Mouse (Mus musculus) MEL (cell line): Measurements from ENCODE around the gene Gm20388.

Experiments used
- CTCF ChIP-seq, 3 experiments: IDR thresholded peaks in 2 of 3; conservative IDR thresholded peaks in 1 of 3; 2 replicates each; pipeline ENCODE4 v1.5.1; 2011 to 2012; ENCODE audit warnings: low read length in 3 of 3, low read depth in 2 of 3, mild to moderate bottlenecking in 2 of 3, improper control_type of control experiment in 1 of 3, inconsistent platforms in 1 of 3, mixed read lengths in 1 of 3, moderate library complexity in 1 of 3; ENCODE audit not compliant: control insufficient read depth in 1 of 3, insufficient read depth in 1 of 3, poor library complexity in 1 of 3, severe bottlenecking in 1 of 3
- E2F4 ChIP-seq: IDR thresholded peaks from 2 replicates; pipeline ENCODE4 v1.6.1; 2011; ENCODE audit warnings: low read depth, low read length, improper control_type of control experiment, borderline replicate concordance
- HCFC1 ChIP-seq: IDR thresholded peaks from 2 replicates; pipeline ENCODE4 v1.6.1; 2012; ENCODE audit warnings: low read depth, mild to moderate bottlenecking, inconsistent platforms, low read length, improper control_type of control experiment, moderate library complexity
- MAX ChIP-seq: IDR thresholded peaks from 2 replicates; pipeline ENCODE4 v1.6.1; 2011; ENCODE audit warnings: low read length, improper control_type of control experiment
- MXI1 ChIP-seq: IDR thresholded peaks from 2 replicates; pipeline ENCODE4 v1.6.1; 2011; ENCODE audit warnings: mild to moderate bottlenecking, low read depth, low read length, improper control_type of control experiment
- NRF1 ChIP-seq: IDR thresholded peaks from 2 replicates; pipeline ENCODE4 v1.6.1; 2014; ENCODE audit warnings: low read depth, mild to moderate bottlenecking, inconsistent platforms, low read length, improper control_type of control experiment, moderate library complexity; ENCODE audit not compliant: poor library complexity, insufficient read depth, severe bottlenecking
- POLR2A ChIP-seq, 2 experiments: IDR thresholded peaks; 2 replicates each; pipeline ENCODE4 v1.6.1; 2011 to 2012; ENCODE audit warnings: low read length in 2 of 2, mild to moderate bottlenecking in 2 of 2, control low read depth in 1 of 2, improper control_type of control experiment in 1 of 2, low read depth in 1 of 2, moderate library complexity in 1 of 2; ENCODE audit not compliant: control insufficient read depth in 1 of 2, insufficient read depth in 1 of 2, poor library complexity in 1 of 2
- RAD21 ChIP-seq: IDR thresholded peaks from 2 replicates; pipeline ENCODE4 v1.6.1; 2011; ENCODE audit warnings: mild to moderate bottlenecking, low read depth, low read length, improper control_type of control experiment
- SIN3A ChIP-seq: IDR thresholded peaks from 2 replicates; pipeline ENCODE4 v1.6.1; 2012; ENCODE audit warnings: low read length, improper control_type of control experiment, inconsistent platforms
- TCF12 ChIP-seq: IDR thresholded peaks from 2 replicates; pipeline ENCODE4 v1.6.1; 2014; ENCODE audit warnings: low read depth, mild to moderate bottlenecking, inconsistent platforms, low read length, improper control_type of control experiment, moderate library complexity
- UBTF ChIP-seq: IDR thresholded peaks from 2 replicates; pipeline ENCODE4 v1.6.1; 2012; ENCODE audit warnings: low read depth, mild to moderate bottlenecking, inconsistent platforms, low read length, improper control_type of control experiment, moderate library complexity, borderline replicate concordance; ENCODE audit not compliant: insufficient read depth
- USF1 ChIP-seq: IDR thresholded peaks from 2 replicates; pipeline ENCODE4 v1.6.1; 2014; ENCODE audit warnings: low read depth, mild to moderate bottlenecking, inconsistent platforms, low read length, improper control_type of control experiment, moderate library complexity
- ZC3H11A ChIP-seq: IDR thresholded peaks from 2 replicates; pipeline ENCODE4 v1.6.1; 2012; ENCODE audit warnings: low read depth, mild to moderate bottlenecking, inconsistent platforms, low read length, improper control_type of control experiment
- ZKSCAN1 ChIP-seq: IDR thresholded peaks from 2 replicates; pipeline ENCODE4 v1.6.1; 2012; ENCODE audit warnings: low read depth, mild to moderate bottlenecking, inconsistent platforms, low read length, improper control_type of control experiment, moderate library complexity

DNA sequence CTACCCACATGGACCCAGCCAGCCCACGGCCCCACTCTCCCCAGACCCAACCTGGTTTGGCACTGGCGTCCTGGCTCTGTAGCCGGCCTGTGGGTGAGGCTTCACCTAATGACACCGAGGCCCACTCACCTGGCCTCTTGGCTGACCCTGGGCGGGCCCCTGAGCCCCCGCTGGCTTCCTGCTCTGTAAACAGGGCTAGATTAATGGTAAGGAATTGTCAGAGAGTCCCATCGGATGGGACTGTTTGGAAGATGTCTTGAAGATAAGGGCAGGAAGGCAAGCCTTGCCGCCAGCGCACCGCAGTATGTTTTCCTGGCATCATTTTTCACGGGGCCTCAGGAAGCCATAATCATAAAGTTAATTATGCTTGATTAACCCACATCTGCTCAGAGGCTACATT, 297.5 kb downstream of the Gm20388 start:
- TF ChIP-seq NRF1 (no peak), CTCF (IDR thresholded peaks at IDR 0.05 in 2 of 3, conservative IDR thresholded peaks at IDR 0.05 in 1 of 3; ENCODE audit: control insufficient read depth in 1 of 3, insufficient read depth in 1 of 3, low read depth in 2 of 3, low read length in 3 of 3, poor library complexity in 1 of 3, severe bottlenecking in 1 of 3) (no peak), POLR2A (IDR thresholded peaks at IDR 0.05; ENCODE audit: control insufficient read depth in 1 of 2, insufficient read depth in 1 of 2, low read depth in 1 of 2, low read length in 2 of 2, poor library complexity in 1 of 2) (no peak), UBTF (no peak), MAX (no peak), USF1 (no peak), SIN3A (no peak), ZC3H11A (no peak), TCF12 (no peak), E2F4 (no peak), MXI1 (no peak), ZKSCAN1 (no peak), HCFC1 (no peak), RAD21 (no peak)
